Mouse (Mus musculus) testis, postnatal 14 days (tissue): Measurements from ENCODE around the gene A730061H03Rik.
A peak's percentile ranks its signal among the peaks of the same experiment; 100 is the strongest.

Experiments
- DNase-seq: peaks from one replicate; pipeline ENCODE4 v3.0.0; 2021; ENCODE audit warnings: low spot score

A730061H03Rik gene

DNA sequence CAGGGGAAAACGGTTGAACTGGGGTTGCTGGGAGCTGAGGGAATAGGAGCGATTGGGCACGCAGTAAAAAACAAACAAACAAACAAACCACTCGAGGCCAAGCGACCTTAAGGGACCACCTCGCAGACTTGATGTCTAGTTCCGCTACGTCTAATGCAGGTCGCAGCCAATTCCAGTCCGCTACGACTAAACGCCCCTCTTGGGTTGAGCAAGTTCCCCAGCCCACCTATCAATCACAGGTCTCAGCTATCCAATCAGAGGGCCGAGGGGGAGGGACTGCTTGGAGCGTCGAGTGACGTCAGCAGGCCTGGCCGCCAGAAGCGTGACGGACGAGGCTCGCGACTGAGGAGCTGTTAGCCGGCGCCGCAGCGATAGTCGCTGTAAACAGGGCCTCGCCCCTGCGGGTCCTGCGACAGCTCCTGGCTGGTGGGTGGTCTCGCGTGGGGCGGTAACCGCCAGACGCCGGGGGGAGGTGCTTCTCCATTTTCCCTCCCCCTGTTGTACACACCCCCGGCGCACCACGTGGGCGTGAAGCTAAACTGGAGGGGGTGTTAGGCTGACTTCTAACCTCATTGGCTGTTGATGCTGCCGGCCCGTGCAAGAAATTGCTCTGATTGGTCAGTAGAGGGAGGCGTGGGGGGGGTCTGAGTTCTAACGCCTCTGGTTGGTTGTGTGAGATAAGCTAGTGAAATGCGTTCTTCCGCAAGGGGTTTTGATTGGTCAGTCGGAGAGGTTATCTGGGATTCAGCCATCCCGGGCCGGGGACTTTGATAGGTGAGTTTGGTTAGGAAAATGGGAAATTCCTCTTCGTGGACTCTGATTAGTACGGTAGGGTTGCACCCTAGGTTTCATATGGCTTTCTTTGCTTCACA, at the start of gene A730061H03Rik:
TSS of gene A730061H03Rik (minus strand) at position 205 of the 872 bp plus-strand sequence.
- peak; percentile 99 for DNase-seq

GRCm38 (mm10) chr14:55608339-55608738, 48.1 kb upstream of the A730061H03Rik start:
- no peak for DNase-seq

DNA sequence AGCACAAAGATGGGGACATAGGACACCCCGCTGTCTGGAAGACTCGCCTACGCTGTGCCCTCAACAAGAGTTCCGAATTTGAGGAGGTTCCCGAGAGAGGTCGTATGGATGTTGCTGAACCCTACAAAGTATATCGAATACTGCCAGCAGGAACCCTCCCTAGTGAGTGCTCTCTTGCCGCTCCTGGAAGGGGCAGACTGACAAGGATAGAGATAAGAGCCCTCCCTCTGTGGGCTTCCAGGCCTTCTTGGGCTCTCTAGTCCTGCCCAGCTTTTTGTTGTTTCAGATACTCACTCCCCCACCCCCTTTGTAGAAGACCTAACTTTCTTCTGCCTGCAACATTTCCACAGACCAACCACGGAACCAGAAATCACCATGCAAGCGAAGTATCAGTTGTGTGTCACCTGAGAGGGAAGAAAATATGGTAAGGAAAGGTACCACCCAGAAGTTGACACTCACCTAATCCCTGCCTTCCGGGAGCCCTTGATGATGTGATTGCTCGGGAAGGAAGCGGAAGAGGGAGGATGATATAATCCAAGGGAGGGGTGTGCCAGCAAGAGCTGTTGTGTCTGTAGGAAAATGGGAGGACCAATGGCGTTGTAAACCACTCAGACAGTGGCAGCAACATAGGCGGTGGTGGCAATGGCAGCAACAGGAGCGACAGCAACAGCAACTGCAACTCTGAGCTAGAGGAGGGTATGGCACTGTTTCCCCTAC, 45.7 kb upstream of the A730061H03Rik start:
- DNase-seq: no peak

DNA sequence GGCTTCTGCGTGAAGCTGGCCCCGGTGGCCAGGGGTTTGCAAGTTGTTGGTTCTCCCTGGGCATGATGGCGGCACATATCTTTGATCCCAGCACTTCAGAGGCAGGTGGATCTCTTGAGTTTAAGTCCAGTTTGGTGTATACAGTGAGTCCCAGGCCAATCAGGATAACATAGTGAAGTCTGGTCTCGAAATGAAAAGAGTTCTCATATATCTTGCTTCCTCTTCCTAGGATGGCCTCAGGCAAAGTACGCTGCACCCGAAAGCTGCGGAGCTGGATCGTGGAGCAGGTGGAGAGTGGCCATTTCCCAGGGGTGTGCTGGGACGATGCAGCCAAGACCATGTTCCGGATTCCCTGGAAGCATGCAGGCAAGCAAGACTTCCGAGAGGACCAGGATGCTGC, 44.6 kb upstream of the A730061H03Rik start:
- no peak for DNase-seq

GRCm38 (mm10) chr14:55603633-55604576, 43.7 kb upstream of the A730061H03Rik start:
- peak; percentile 85 for DNase-seq

GRCm38 (mm10) chr14:55603271-55603632, 43.0 kb upstream of the A730061H03Rik start, which contains the start of gene Irf9:
Gene Irf9 (plus strand): TSS chr14:55603571.
- no peak for DNase-seq

- DNase-seq: no peak
Measured at GRCm38 (mm10) chr14:55598521-55599390, 38.5 kb upstream of the A730061H03Rik start.

DNA sequence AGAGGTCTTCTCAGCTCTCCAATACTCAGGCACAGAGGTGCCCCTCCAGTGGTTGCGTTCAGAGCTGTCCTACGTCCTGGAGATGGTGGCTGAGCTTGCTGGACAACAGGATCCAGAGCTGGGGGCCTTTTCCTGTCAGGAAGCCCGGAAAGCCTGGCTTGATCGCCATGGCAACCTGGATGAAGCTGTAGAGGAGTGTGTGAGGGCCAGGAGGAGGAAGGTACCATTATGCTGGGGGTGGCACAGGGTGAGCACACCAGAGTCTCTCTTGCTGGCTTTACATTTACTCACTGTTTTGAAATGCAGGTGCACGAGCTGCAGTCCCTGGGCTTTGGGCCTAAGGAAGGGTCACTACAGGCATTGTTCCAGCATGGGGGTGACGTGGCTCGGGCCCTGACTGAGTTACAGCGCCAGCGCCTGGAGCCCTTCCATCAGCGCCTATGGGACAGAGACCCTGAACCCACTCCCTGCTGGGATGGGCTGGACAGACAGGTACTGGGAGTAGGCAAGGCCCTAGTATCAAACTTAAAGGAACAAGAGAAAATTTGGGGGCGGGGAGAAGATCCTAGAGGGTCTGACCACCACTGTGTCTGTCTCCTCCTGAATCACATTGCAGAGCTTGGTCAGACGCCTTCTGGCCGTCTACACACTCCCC, 36.0 kb upstream of the A730061H03Rik start:
- no peak for DNase-seq

GRCm38 (mm10) chr14:55592226-55592625, 32.0 kb upstream of the A730061H03Rik start:
- DNase-seq: no peak

DNA sequence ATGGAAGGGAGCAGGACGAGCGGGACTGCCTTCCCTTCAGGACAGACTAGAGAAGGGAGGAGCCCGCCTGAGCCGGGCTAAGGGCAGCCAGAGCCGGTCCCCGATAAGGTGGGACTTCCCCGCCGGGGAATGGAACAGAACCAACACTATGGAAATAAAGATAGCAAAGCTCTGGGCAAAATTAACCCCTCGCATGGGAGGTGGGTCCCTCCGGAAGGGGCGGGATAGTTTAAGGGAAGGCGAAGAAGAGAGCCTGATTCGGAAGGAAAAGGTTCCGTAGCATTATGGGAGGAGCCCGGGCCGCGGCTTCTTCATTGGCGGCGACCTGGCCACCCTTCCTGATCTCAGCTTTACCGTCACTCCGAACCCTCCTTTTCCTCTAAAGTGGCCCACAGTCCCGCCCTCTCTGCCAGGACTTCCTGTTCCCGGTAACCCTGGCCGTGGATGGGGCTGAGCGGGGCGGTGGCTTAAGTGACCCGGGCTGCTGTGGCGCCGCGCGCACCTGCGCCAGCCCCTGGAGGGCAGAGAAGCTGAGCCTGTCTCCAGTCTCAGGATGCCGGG, 31.2 kb upstream of the A730061H03Rik start, which contains the start of gene Rnf31:
TSS of gene Rnf31 (plus strand) at position 378 of the 561 bp plus-strand sequence.
- peak; percentile 92 for DNase-seq

DNA sequence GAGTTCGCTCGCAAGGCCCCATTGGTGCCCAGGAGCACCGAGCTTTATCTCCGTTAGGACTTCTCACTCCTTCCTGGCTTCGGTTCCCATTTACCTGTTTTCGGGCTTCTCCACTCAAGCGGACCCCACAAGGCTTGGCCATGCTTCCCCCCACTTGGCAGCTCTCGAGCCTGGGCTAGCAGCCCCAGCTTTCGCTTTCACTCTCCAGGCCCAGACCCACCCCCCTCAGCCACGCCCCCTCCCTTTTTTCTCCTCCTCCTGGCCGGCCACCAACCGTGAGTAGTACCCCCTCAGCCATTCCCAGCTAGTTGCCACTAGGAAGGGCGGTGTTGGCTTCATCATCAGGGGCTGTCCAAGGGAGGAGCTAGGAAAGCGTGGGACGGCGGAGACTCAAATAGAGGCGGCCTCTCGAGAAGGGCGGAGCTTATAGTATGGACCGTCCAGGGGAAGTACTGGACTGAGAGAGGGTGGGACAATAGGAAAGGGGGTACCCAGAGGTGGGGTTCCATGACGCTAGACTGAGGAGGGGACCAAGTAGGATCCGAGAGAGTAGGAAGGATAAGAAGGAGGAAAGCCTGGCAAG, 30.6 kb upstream of the A730061H03Rik start, which contains the start of gene Psme2:
TSS of gene Psme2 (minus strand) at position 366 of the 583 bp plus-strand sequence.
- DNase-seq: peak; percentile 93

DNA sequence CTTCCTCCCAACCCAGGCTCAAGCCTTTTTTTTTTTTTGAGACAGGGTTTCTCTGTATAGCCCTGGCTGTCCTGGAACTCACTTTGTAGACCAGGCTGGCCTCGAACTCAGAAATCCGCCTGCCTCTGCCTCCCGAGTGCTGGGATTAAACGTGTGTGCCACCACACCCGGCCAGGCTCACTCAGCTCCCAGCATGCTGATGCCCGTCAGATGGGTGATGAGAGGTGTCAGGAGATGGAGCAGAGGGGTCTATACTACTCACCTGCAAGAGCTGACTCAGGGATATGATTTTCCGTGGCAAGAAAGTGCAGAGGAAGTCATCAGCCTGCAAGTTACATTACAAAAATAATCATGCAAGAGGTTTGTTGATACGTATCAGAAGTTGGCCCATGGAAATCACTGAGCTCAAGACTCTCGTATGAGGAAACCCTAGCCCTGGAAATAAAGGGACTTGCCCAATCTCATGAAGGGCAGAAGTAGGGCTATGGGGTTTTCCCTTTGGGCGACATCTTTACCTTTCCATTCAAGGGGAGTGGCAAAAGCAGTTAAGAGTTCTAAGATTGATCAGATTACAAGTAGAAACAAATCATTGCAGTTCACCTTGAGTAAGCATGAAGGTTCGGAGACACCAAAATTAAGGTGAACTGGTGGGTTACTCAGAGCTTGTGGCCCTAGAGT, 29.7 kb upstream of the A730061H03Rik start:
- DNase-seq: no peak

DNA sequence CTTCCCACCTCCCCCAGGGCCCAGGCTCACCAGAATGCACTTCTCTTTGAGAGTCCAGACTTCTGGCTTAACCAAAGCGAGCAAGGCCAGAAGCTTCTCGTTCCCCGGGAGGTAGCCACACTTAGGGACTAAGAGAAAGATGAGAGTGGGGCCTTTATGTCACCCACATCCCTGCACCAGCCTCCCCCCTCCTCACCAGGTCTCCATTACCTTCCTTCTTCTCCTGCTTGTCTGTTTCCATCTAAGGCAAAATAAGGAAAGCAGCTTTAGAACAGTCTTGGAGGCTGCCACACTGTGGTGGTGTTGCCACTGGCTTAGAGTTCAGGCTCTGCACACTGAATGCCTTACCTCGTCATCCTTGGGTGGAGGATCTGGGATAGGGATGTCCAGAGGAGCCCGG, 29.1 kb upstream of the A730061H03Rik start:
- no peak for DNase-seq

- DNase-seq: no peak
Measured at GRCm38 (mm10) chr14:55586149-55586548, 25.9 kb upstream of the A730061H03Rik start.

GRCm38 (mm10) chr14:55585566-55585960, 25.4 kb upstream of the A730061H03Rik start:
- DNase-seq: no peak

DNA sequence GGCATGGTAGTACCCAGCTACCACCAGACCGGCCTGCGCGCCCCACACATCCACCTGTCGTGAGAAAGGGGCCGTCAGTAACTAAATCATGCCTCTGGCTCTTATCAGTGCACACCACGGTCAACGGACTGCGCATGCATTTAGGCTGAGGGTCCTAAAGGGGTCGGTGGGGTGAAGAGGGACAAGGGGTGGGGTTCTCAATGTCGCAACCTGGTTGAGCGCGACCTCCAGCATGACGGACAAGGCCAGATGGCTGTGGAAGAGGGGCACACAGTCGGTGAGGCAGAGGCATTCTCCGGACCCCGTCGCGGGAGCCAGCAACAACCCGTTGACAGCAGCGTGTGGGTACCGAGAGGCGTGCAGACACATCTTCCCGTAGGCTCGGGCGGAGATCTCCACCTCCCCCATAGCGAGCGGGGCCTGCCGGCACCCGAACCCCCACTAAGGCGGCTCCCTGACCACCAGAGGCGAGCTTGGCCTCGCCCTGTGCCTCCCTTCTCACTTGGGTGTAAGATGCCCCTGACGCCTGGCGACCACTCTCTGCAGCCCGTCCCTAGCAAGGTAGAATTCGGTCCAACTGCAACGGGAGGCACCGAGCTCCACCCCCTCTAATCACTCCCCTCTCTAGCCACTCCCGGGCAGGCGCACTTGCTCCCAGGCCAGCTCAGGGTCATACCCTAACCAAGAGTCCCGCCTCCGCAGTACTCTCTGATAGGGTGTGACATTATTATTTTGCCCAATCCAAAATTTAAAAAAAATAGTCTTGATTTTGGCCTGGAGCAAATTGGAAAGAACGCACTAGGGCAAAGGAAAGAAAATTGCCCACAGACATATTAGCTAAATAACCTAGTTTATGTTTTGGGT, 24.7 kb upstream of the A730061H03Rik start, which contains the start of gene Emc9:
TSS of gene Emc9 (minus strand) at position 601 of the 864 bp plus-strand sequence.
- DNase-seq: peak; percentile 83

GRCm38 (mm10) chr14:55584303-55584701, 24.1 kb upstream of the A730061H03Rik start:
- no peak for DNase-seq
